Mouse (Mus musculus) midbrain, postnatal 0 days (tissue): ENCODE results near the gene Tmem208. TPM values are rescaled to one million over a fixed set of nuclear protein-coding genes. Genes with fewer than 3 reads are reported as not detected.

Experiments
- ATAC-seq: fragments of 200-750 bp; cut with Nextera tagmentation; 2 replicates; pipeline ENCODE4 v1.8.0; 2017; ENCODE audit warnings: moderate number of reproducible peaks, mild to moderate bottlenecking, moderate TSS enrichment, moderate library complexity; ENCODE audit not compliant: low FRiP score
- DNase-seq: peaks from one replicate; pipeline ENCODE4 v3.0.0-alpha.2; 2015; ENCODE audit warnings: low spot score
- H3K27ac ChIP-seq: fragments of 300-500 bp; sonication (generic); 2 replicates; pipeline ENCODE4 v1.5.1; 2014; ENCODE audit warnings: low read depth, mild to moderate bottlenecking, low read length, mixed read lengths
- H3K27me3 ChIP-seq: fragments of 300-500 bp; sonication (generic); 2 replicates; pipeline ENCODE4 v1.6.1; 2014; ENCODE audit warnings: low read length, control low read depth, mixed read lengths; ENCODE audit not compliant: insufficient read depth
- H3K36me3 ChIP-seq: fragments of 300-500 bp; sonication (generic); 2 replicates; pipeline ENCODE4 v1.6.1; 2014; ENCODE audit warnings: low read length, control low read depth, mixed read lengths; ENCODE audit not compliant: insufficient read depth
- H3K4me1 ChIP-seq: fragments of 300-500 bp; sonication (generic); 2 replicates; pipeline ENCODE4 v1.6.1; 2014; ENCODE audit warnings: mild to moderate bottlenecking, control low read depth, antibody characterized with exemption, low read length, mixed read lengths; ENCODE audit not compliant: insufficient read depth
- H3K4me2 ChIP-seq: fragments of 300-500 bp; sonication (generic); 2 replicates; pipeline ENCODE4 v1.6.1; 2014; ENCODE audit warnings: low read depth, mild to moderate bottlenecking, low read length, mixed read lengths; ENCODE audit not compliant: poor library complexity, severe bottlenecking
- H3K4me3 ChIP-seq: fragments of 300-500 bp; sonication (generic); 2 replicates; pipeline ENCODE4 v1.5.1; 2014; ENCODE audit warnings: low read depth, mild to moderate bottlenecking, low read length, moderate library complexity
- H3K9ac ChIP-seq: fragments of 300-500 bp; sonication (generic); replicated peaks from 2 replicates; pipeline ENCODE4 v1.6.1; 2014; ENCODE audit warnings: mild to moderate bottlenecking, low read length, moderate library complexity, mixed read lengths; ENCODE audit not compliant: poor library complexity, severe bottlenecking
- H3K9me3 ChIP-seq: fragments of 300-500 bp; sonication (generic); 2 replicates; pipeline ENCODE4 v1.6.1; 2016; ENCODE audit warnings: low read length, control low read depth
- CTCF ChIP-seq: IDR thresholded peaks from 2 replicates; pipeline ENCODE4 v1.5.1; 2016; ENCODE audit warnings: antibody characterized with exemption, mild to moderate bottlenecking
- WGBS: fragments of 180-500 bp; shearing (Covaris S2); extraction: QIAGEN DNeasy Blood & Tissue Kit; methylation state at CpG from one replicate; pipeline ENCODE4 v1.1.7; 2014; 5-methylcytosine and 5-hydroxymethylcytosine counted together
- polyA plus RNA-seq: library from polyadenylated mRNA; unstranded; fragments of >200 nt; fragmentation: Nextera tagmentation; extraction: Ambion mirVana; gene quantifications from 2 replicates; pipeline ENCODE4 v1.2.1, GENCODE M21; 2015
- total RNA-seq: library from RNA; depleted of rRNA; stranded (reverse); fragments of >200 nt; gene quantifications from 2 replicates; pipeline ENCODE4 v1.2.3, GENCODE M21; 2014

Gene Tmem208
- total and polyA plus RNA-seq, 2 experiments from 2014 or later: 88.4 to 129 TPM

GRCm38 (mm10) chr8:105349096-105349771, 23.1 kb downstream of the Tmem208 start:
- WGBS: 1% methylated on average over 14 of the region's 48 CpGs
- no peak for TF ChIP-seq CTCF
- H3K4me3 ChIP-seq: peak overlapping the region; percentile 73
- peak; percentile 59 for DNase-seq
- ATAC-seq: peak; percentile 64
- no peaks in the 10 kb centered on the region for H3K36me3 ChIP-seq
- peak overlapping the region; percentile 96 for H3K4me2 ChIP-seq
- no peaks in the 10 kb centered on the region for H3K9me3 ChIP-seq
- H3K4me1 ChIP-seq: peaks cover 6% of the 10 kb centered on the region; the same call in 1 of the 2 replicates
- H3K9ac ChIP-seq: peak overlapping the region; percentile 77
- no peaks in the 10 kb centered on the region for H3K27me3 ChIP-seq
- peak overlapping the region; percentile 84 for H3K27ac ChIP-seq

GRCm38 (mm10) chr8:105350186-105350585, 24.0 kb downstream of the Tmem208 start:
- DNase-seq: peak; percentile 7
- Histone ChIP-seq H3K36me3 (peaks cover 3% of the 10 kb centered on the region), H3K9me3 (no peaks in the 10 kb centered on the region), H3K27me3 (no peaks in the 10 kb centered on the region), H3K27ac (peak overlapping the region; percentile 28; the same call in 1 of the 2 replicates), H3K4me1 (peaks cover 6% of the 10 kb centered on the region; the same call in 1 of the 2 replicates), H3K4me3 (peak overlapping the region; percentile 73), H3K4me2 (peak overlapping the region; percentile 96), H3K9ac (peak overlapping the region; percentile 77; the same call in 1 of the 2 replicates)
- ATAC-seq: no peak
- TF ChIP-seq CTCF: no peak
- WGBS: 25% methylated on average over 7 of the region's 7 CpGs

DNA sequence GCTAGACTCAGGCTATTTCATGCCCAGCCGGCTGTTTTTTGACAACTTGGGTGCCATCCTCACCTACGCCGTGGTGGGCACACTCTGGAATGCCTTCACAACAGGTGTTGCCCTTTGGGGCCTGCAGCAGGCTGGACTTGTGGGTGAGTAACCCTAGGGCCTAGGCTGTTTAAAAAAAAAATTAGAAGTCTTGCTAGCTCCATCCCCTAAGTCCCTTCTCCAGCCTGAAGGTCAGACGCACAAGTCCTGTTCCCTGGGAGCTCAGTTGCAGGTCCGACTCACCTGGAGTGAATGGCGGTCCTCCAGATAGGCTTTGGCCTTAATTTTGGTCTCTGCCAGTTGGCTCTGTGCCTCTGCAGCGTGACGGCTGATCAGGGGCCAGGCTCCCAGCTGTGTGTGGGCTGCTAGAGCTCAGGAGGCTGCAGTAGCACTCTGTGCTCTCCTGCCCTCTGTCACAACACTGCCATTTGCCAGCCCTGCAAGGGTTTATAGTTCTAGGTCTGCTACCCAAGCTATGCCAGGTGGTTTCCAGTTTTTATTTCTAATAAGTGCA, 27.5 kb downstream of the Tmem208 start:
- no peak for DNase-seq
- H3K9ac ChIP-seq: no peak overlapping the region
- ATAC-seq: no peak
- WGBS: 77% methylated on average over 8 of the region's 8 CpGs
- H3K9me3 ChIP-seq: no peaks in the 10 kb centered on the region
- H3K4me3 ChIP-seq: no peak overlapping the region
- no peak overlapping the region for H3K4me2 ChIP-seq
- TF ChIP-seq CTCF: no peak
- no peaks in the 10 kb centered on the region for H3K27me3 ChIP-seq
- no peak overlapping the region for H3K27ac ChIP-seq
- peaks cover 4% of the 10 kb centered on the region; the same call in 1 of the 2 replicates for H3K4me1 ChIP-seq
- peaks cover 27% of the 10 kb centered on the region for H3K36me3 ChIP-seq

GRCm38 (mm10) chr8:105354549-105354948, 28.4 kb downstream of the Tmem208 start:
- peaks cover 4% of the 10 kb centered on the region; the same call in 1 of the 2 replicates for H3K4me1 ChIP-seq
- no peaks in the 10 kb centered on the region for H3K27me3 ChIP-seq
- no peaks in the 10 kb centered on the region for H3K9me3 ChIP-seq
- DNase-seq (no peak), ATAC-seq (no peak)
- 0 out of 2 replicates have a peak overlapping the region, but pooled peaks have one; percentile 19 for H3K9ac ChIP-seq
- no peak overlapping the region for H3K4me3 ChIP-seq
- no peak overlapping the region for H3K4me2 ChIP-seq
- H3K36me3 ChIP-seq: peaks cover 33% of the 10 kb centered on the region
- 94% methylated on average over 4 of the region's 4 CpGs for WGBS
- no peak for TF ChIP-seq CTCF
- H3K27ac ChIP-seq: no peak overlapping the region

DNA sequence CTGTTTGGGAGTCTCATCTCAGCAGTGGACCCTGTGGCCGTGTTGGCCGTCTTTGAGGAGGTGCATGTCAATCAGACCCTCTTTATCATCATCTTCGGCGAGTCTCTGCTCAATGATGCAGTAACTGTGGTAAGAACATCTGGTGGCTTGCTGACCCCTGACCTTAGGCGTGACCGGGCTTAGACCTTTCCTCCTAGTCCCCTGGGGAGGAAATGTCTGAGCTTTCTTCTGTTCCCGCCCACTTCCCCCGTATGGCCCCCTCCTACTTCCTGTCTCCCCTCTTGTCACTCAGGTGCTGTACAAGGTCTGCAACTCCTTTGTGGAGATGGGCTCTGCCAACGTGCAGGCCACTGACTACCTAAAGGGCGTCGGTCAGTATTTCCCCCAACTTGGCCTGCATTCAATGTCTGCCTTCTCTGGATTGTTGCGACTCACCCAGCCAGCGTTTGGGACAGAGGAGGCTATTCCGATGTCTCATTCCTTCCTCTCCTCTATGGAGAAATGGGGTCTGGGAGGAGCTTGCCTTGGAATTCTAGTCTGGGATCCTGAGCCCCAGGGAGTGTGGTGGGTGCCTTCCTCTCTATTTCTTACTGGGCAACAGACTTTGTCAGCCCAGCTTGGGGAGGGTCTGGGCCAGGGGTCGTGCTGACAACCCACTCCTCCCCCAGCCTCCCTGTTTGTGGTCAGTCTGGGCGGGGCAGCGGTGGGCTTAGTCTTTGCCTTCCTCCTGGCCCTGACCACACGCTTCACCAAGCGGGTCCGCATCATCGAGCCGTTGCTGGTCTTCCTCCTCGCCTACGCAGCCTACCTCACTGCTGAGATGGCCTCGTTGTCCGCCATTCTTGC, 29.2 kb downstream of the Tmem208 start:
- Histone ChIP-seq H3K9me3 (no peaks in the 10 kb centered on the region), H3K4me3 (no peak overlapping the region), H3K4me2 (no peak overlapping the region), H3K4me1 (peaks cover 4% of the 10 kb centered on the region; the same call in 1 of the 2 replicates), H3K9ac (0 out of 2 replicates have a peak overlapping the region, but pooled peaks have one; percentile 19), H3K27me3 (no peaks in the 10 kb centered on the region), H3K36me3 (peaks cover 33% of the 10 kb centered on the region), H3K27ac (no peak overlapping the region)
- WGBS: 50% methylated on average over 26 of the region's 26 CpGs
- DNase-seq (no peak), ATAC-seq (no peak)
- TF ChIP-seq CTCF: no peak
